Mouse (Mus musculus): ENCODE results near the gene Parp8. TPM values are rescaled to one million over a fixed set of nuclear protein-coding genes. Genes with fewer than 3 reads are reported as not detected.

The Parp8 gene
- polyA plus RNA-seq (2016; fragmentation: Nextera tagmentation; extraction: Ambion mirVana) = 16.1 and 18.9 TPM in 2 replicates

GRCm38 (mm10) chr13:117025226-117026067 is at the start of gene Parp8:
Gene Parp8 (minus strand): TSS chr13:117025537.
- H3K9ac ChIP-seq (replicated peaks) = peak within 1 kb of the TSS; percentile 89
- peak within 1 kb of the TSS; percentile 72 for H3K4me2 ChIP-seq (replicated peaks)
- H3K27ac ChIP-seq (replicated peaks) = peak within 1 kb of the TSS; percentile 91
- H3K27me3 ChIP-seq = peaks cover 11% of the 10 kb centered on the region; the same call in 1 of the 2 replicates
- peak; percentile 66 for ATAC-seq (ENCODE audit: low FRiP score, low read depth)
- 0 out of 2 replicates have a peak, but pooled peaks cover 3% of the 10 kb centered on the region for H3K4me1 ChIP-seq
- WGBS = under 1% methylated on average over 38 of the region's 67 CpGs
- H3K9me3 ChIP-seq = no peaks in the 10 kb centered on the region
- peak within 1 kb of the TSS; percentile 66 for H3K4me3 ChIP-seq
- no peaks in the 10 kb centered on the region for H3K36me3 ChIP-seq

GRCm38 (mm10) chr13:117062628-117063315 is 37.4 kb upstream of the Parp8 start:
- Histone ChIP-seq H3K4me1 (no peaks in the 10 kb centered on the region), H3K9me3 (no peaks in the 10 kb centered on the region), H3K4me3 (no peak overlapping the region), H3K27ac (replicated peaks) (no peak overlapping the region), H3K36me3 (no peaks in the 10 kb centered on the region), H3K4me2 (replicated peaks) (no peak overlapping the region), H3K9ac (replicated peaks) (no peak overlapping the region), H3K27me3 (no peaks in the 10 kb centered on the region)
- 80% methylated on average over 17 of the region's 17 CpGs for WGBS
- no peak for ATAC-seq (ENCODE audit: low FRiP score, low read depth)

GRCm38 (mm10) chr13:117056466-117056865 is 31.1 kb upstream of the Parp8 start:
- no peak for ATAC-seq (ENCODE audit: low FRiP score, low read depth)
- no peak overlapping the region for H3K4me2 ChIP-seq (replicated peaks)

GRCm38 (mm10) chr13:117054811-117055496 is 29.6 kb upstream of the Parp8 start:
- no peaks in the 10 kb centered on the region for H3K9me3 ChIP-seq
- 94% methylated on average over 7 of the region's 7 CpGs for WGBS

More at GRCm38 (mm10) chr13:117056466-117056865, 31.1 kb upstream of the Parp8 start:
- no peak overlapping the region for H3K27ac ChIP-seq (replicated peaks)
- H3K27me3 ChIP-seq = no peaks in the 10 kb centered on the region
- H3K9me3 ChIP-seq = no peaks in the 10 kb centered on the region
- H3K9ac ChIP-seq (replicated peaks) = no peak overlapping the region
- H3K4me3 ChIP-seq = no peak overlapping the region
- H3K4me1 ChIP-seq = no peaks in the 10 kb centered on the region
- 57% methylated on average over 2 of the region's 2 CpGs for WGBS
- H3K36me3 ChIP-seq = no peaks in the 10 kb centered on the region

GRCm38 (mm10) chr13:117052748-117053147 is 27.4 kb upstream of the Parp8 start:
- no peaks in the 10 kb centered on the region for H3K4me1 ChIP-seq
- no peak overlapping the region for H3K27ac ChIP-seq (replicated peaks)
- H3K27me3 ChIP-seq = no peaks in the 10 kb centered on the region
- H3K36me3 ChIP-seq = no peaks in the 10 kb centered on the region
- WGBS = 94% methylated on average over 3 of the region's 3 CpGs
- no peak overlapping the region for H3K9ac ChIP-seq (replicated peaks)
- H3K4me3 ChIP-seq = no peak overlapping the region
- no peak for ATAC-seq (ENCODE audit: low FRiP score, low read depth)
- no peak overlapping the region for H3K4me2 ChIP-seq (replicated peaks)
- H3K9me3 ChIP-seq = no peaks in the 10 kb centered on the region

More at GRCm38 (mm10) chr13:117054811-117055496, 29.6 kb upstream of the Parp8 start:
- H3K27ac ChIP-seq (replicated peaks) = no peak overlapping the region
- H3K4me3 ChIP-seq = no peak overlapping the region
- H3K27me3 ChIP-seq = no peaks in the 10 kb centered on the region
- H3K4me1 ChIP-seq = no peaks in the 10 kb centered on the region
- H3K4me2 ChIP-seq (replicated peaks) = no peak overlapping the region
- H3K36me3 ChIP-seq = no peaks in the 10 kb centered on the region
- H3K9ac ChIP-seq (replicated peaks) = no peak overlapping the region
- ATAC-seq (ENCODE audit: low FRiP score, low read depth) = no peak

GRCm38 (mm10) chr13:117048541-117048971 is 23.2 kb upstream of the Parp8 start:
- Histone ChIP-seq H3K9ac (replicated peaks) (no peak overlapping the region), H3K27ac (replicated peaks) (no peak overlapping the region), H3K4me3 (no peak overlapping the region), H3K27me3 (no peaks in the 10 kb centered on the region), H3K4me2 (replicated peaks) (no peak overlapping the region), H3K36me3 (no peaks in the 10 kb centered on the region), H3K4me1 (no peaks in the 10 kb centered on the region), H3K9me3 (no peaks in the 10 kb centered on the region)
- WGBS = 91% methylated on average over 5 of the region's 5 CpGs
- no peak for ATAC-seq (ENCODE audit: low FRiP score, low read depth)

- Histone ChIP-seq H3K4me3 (no peak overlapping the region), H3K4me1 (no peaks in the 10 kb centered on the region), H3K27me3 (no peaks in the 10 kb centered on the region), H3K9ac (replicated peaks) (no peak overlapping the region), H3K9me3 (no peaks in the 10 kb centered on the region), H3K27ac (replicated peaks) (no peak overlapping the region), H3K4me2 (replicated peaks) (no peak overlapping the region), H3K36me3 (no peaks in the 10 kb centered on the region)
- ATAC-seq (ENCODE audit: low FRiP score, low read depth) = no peak
Measured at GRCm38 (mm10) chr13:117043567-117043966, 18.2 kb upstream of the Parp8 start.

- ATAC-seq (ENCODE audit: low FRiP score, low read depth) = no peak
- H3K36me3 ChIP-seq = no peaks in the 10 kb centered on the region
- no peaks in the 10 kb centered on the region for H3K9me3 ChIP-seq
- no peak overlapping the region for H3K4me3 ChIP-seq
- H3K4me1 ChIP-seq = no peaks in the 10 kb centered on the region
- no peak overlapping the region for H3K4me2 ChIP-seq (replicated peaks)
- no peak overlapping the region for H3K27ac ChIP-seq (replicated peaks)
- H3K27me3 ChIP-seq = no peaks in the 10 kb centered on the region
- no peak overlapping the region for H3K9ac ChIP-seq (replicated peaks)
Measured at GRCm38 (mm10) chr13:117041021-117041420, 15.7 kb upstream of the Parp8 start.

- Histone ChIP-seq H3K9me3 (no peaks in the 10 kb centered on the region), H3K27ac (replicated peaks) (no peak overlapping the region), H3K36me3 (no peaks in the 10 kb centered on the region), H3K27me3 (no peaks in the 10 kb centered on the region), H3K4me2 (replicated peaks) (no peak overlapping the region), H3K4me1 (no peaks in the 10 kb centered on the region), H3K9ac (replicated peaks) (no peak overlapping the region), H3K4me3 (no peak overlapping the region)
- no peak for ATAC-seq (ENCODE audit: low FRiP score, low read depth)
- 73% methylated on average over 5 of the region's 5 CpGs for whole genome bisulfite sequencing
Measured at GRCm38 (mm10) chr13:117036277-117036676, 10.9 kb upstream of the Parp8 start.

- WGBS = 60% methylated on average over 2 of the region's 2 CpGs
- H3K9me3 ChIP-seq = no peaks in the 10 kb centered on the region
- ATAC-seq (ENCODE audit: low FRiP score, low read depth) = no peak
Measured at GRCm38 (mm10) chr13:117035121-117035520, 9.8 kb upstream of the Parp8 start.

GRCm38 (mm10) chr13:117034676-117035075 is 9.3 kb upstream of the Parp8 start:
- H3K9me3 ChIP-seq = no peaks in the 10 kb centered on the region
- no peaks in the 10 kb centered on the region for H3K27me3 ChIP-seq
- WGBS = 70% methylated on average over 1 of the region's 1 CpGs
- no peaks in the 10 kb centered on the region for H3K4me1 ChIP-seq
- H3K27ac ChIP-seq (replicated peaks) = no peak overlapping the region
- H3K9ac ChIP-seq (replicated peaks) = no peak overlapping the region
- no peak for ATAC-seq (ENCODE audit: low FRiP score, low read depth)
- H3K36me3 ChIP-seq = no peaks in the 10 kb centered on the region
- H3K4me3 ChIP-seq = no peak overlapping the region
- H3K4me2 ChIP-seq (replicated peaks) = no peak overlapping the region

More at GRCm38 (mm10) chr13:117035121-117035520, 9.8 kb upstream of the Parp8 start:
- Histone ChIP-seq H3K4me2 (replicated peaks) (no peak overlapping the region), H3K27me3 (no peaks in the 10 kb centered on the region), H3K4me3 (no peak overlapping the region), H3K4me1 (no peaks in the 10 kb centered on the region), H3K27ac (replicated peaks) (no peak overlapping the region), H3K9ac (replicated peaks) (no peak overlapping the region), H3K36me3 (no peaks in the 10 kb centered on the region)

All from midbrain, embryonic 12.5 days (tissue).